Mouse (Mus musculus) myocyte (in vitro differentiated cells): ENCODE data around the gene Ppp1r16b.

Experiments used
- E2F4 ChIP-seq: IDR thresholded peaks from one replicate; pipeline ENCODE4 v1.6.1; 2011; ENCODE audit warnings: mild to moderate bottlenecking, control low read depth, moderate library complexity; ENCODE audit not compliant: insufficient read depth
- MYOG ChIP-seq, 3 experiments: IDR thresholded peaks; one replicate each; pipeline ENCODE4 v1.6.1; 2011; ENCODE audit warnings: control low read depth in 2 of 3, low read depth in 2 of 3, mild to moderate bottlenecking in 2 of 3; ENCODE audit not compliant: insufficient read length in 2 of 3, control insufficient read depth in 1 of 3, insufficient read depth in 1 of 3
- REST ChIP-seq: IDR thresholded peaks from one replicate; pipeline ENCODE4 v1.6.1; 2011; ENCODE audit warnings: mild to moderate bottlenecking, control low read depth, moderate library complexity; ENCODE audit not compliant: insufficient read depth, insufficient read length
- TCF12 ChIP-seq: IDR thresholded peaks from one replicate; pipeline ENCODE4 v1.6.1; 2011; ENCODE audit warnings: mild to moderate bottlenecking, control low read depth; ENCODE audit not compliant: poor library complexity, insufficient read depth, severe bottlenecking
- USF1 ChIP-seq: IDR thresholded peaks from one replicate; pipeline ENCODE4 v1.6.1; 2011; ENCODE audit warnings: low read depth, mild to moderate bottlenecking, control low read depth, moderate library complexity

- TF ChIP-seq MYOG (IDR thresholded peaks at IDR 0.05; ENCODE audit: control insufficient read depth in 1 of 3, insufficient read depth in 1 of 3, insufficient read length in 2 of 3, low read depth in 2 of 3) (no peak), TCF12 (no peak), USF1 (no peak), E2F4 (no peak), REST (no peak)
These were observed 53.8 kb downstream of the Ppp1r16b start for GRCm38 (mm10) chr2:158718816-158719549.
